Mouse (Mus musculus) left cerebral cortex, postnatal 14 days (tissue): ENCODE data around the gene Tnfrsf4. TPM values are rescaled to one million over a fixed set of nuclear protein-coding genes. Genes with fewer than 3 reads are reported as not detected.

ENCODE experiments used
- DNase-seq, 2 experiments: peaks; one replicate each; pipeline ENCODE4 v3.0.0; 2021 to 2022; ENCODE audit warnings: low spot score in 2 of 2, mixed read lengths in 1 of 2
- intact Hi-C: fragments of 180-260 bp; cut with DNase I; formaldehyde crosslinking; loops from one replicate; pipeline ENCODE4 v1.15.1; 2025
- total RNA-seq, 2 experiments: library from RNA; stranded (reverse); gene quantifications; 2 replicates each; pipeline ENCODE4 v1.2.3; 2021

Tnfrsf4 gene
- total RNA-seq, 2 experiments from 2014 or later: 0.66 to 1.2 TPM

GRCm38 (mm10) chr4:156023520-156023919 lies 9.9 kb downstream of the Tnfrsf4 start:
- intact Hi-C loops: no loop called here
- DNase-seq: no peak

GRCm38 (mm10) chr4:156024184-156024583 lies 10.5 kb downstream of the Tnfrsf4 start:
- intact Hi-C loops: no loop called here
- peak; percentile 20 to 59 for DNase-seq

GRCm38 (mm10) chr4:156026013-156026412 lies 12.4 kb downstream of the Tnfrsf4 start, which contains the start of gene Tnfrsf18:
TSS of gene Tnfrsf18 (plus strand) at chr4:156026164.
- peak; percentile 47 to 54 for DNase-seq
- intact Hi-C loops: no loop called here

GRCm38 (mm10) chr4:156028580-156028979 lies 14.9 kb downstream of the Tnfrsf4 start:
- DNase-seq: no peak
- intact Hi-C loops: no loop called here

GRCm38 (mm10) chr4:156030651-156031118 lies 17.0 kb downstream of the Tnfrsf4 start:
- intact Hi-C loops: loop anchor here (5.0 kb wide), 1 partner anchor 77 kb away; the partner anchor contains the start of gene 9430015G10Rik
- DNase-seq: no peak

- intact Hi-C loops: loop anchor here (5.0 kb wide), 1 partner anchor 76 kb away; the partner anchor contains the start of gene 9430015G10Rik
- no peak for DNase-seq
Measured at GRCm38 (mm10) chr4:156031255-156031592, 17.6 kb downstream of the Tnfrsf4 start.

- intact Hi-C loops: loop anchor here (5.0 kb wide), 1 partner anchor 76 kb away; the partner anchor contains the start of gene 9430015G10Rik
- DNase-seq: peak; percentile 80 to 84
Measured at GRCm38 (mm10) chr4:156031593-156032391, 18.1 kb downstream of the Tnfrsf4 start.

- intact Hi-C loops: loop anchor here (5.0 kb wide), 1 partner anchor 74 kb away; the partner anchor contains the start of gene 9430015G10Rik
- DNase-seq: no peak
Measured at GRCm38 (mm10) chr4:156032856-156033255, 19.2 kb downstream of the Tnfrsf4 start.

GRCm38 (mm10) chr4:156033476-156034119 lies 20.0 kb downstream of the Tnfrsf4 start:
- DNase-seq: no peak
- intact Hi-C loops: loop anchor here (5.0 kb wide), 1 partner anchor 74 kb away; the partner anchor contains the start of gene 9430015G10Rik

GRCm38 (mm10) chr4:156034301-156034700 lies 20.7 kb downstream of the Tnfrsf4 start:
- no peak for DNase-seq
- intact Hi-C loops: loop anchor here (5.0 kb wide), 1 partner anchor 73 kb away; the partner anchor contains the start of gene 9430015G10Rik

GRCm38 (mm10) chr4:156034901-156035300 lies 21.3 kb downstream of the Tnfrsf4 start:
- intact Hi-C loops: loop anchor here (5.0 kb wide), 1 partner anchor 72 kb away; the partner anchor contains the start of gene 9430015G10Rik
- no peak for DNase-seq

GRCm38 (mm10) chr4:156044754-156045153 lies 31.1 kb downstream of the Tnfrsf4 start:
- intact Hi-C loops: no loop called here
- DNase-seq: no peak

- intact Hi-C loops: no loop called here
- DNase-seq: no peak
Measured at GRCm38 (mm10) chr4:156049779-156050178, 36.1 kb downstream of the Tnfrsf4 start.

- DNase-seq: no peak
- intact Hi-C loops: no loop called here
Measured at GRCm38 (mm10) chr4:156050391-156050980, 36.8 kb downstream of the Tnfrsf4 start.

- intact Hi-C loops: no loop called here
- DNase-seq: peak in 1 of 2 experiments; percentile 17
Measured at GRCm38 (mm10) chr4:156053113-156053512, 39.5 kb downstream of the Tnfrsf4 start.

- intact Hi-C loops: no loop called here
- DNase-seq: no peak
Measured at GRCm38 (mm10) chr4:156054130-156054529, 40.5 kb downstream of the Tnfrsf4 start.

GRCm38 (mm10) chr4:156054606-156055005 lies 41.0 kb downstream of the Tnfrsf4 start:
- intact Hi-C loops: no loop called here
- DNase-seq: no peak

GRCm38 (mm10) chr4:156055173-156055572 lies 41.5 kb downstream of the Tnfrsf4 start:
- intact Hi-C loops: no loop called here
- DNase-seq: no peak

- intact Hi-C loops: no loop called here
- DNase-seq: no peak
Measured at GRCm38 (mm10) chr4:156057702-156058101, 44.1 kb downstream of the Tnfrsf4 start.

- DNase-seq: no peak
- intact Hi-C loops: no loop called here
Measured at GRCm38 (mm10) chr4:156058826-156059225, 45.2 kb downstream of the Tnfrsf4 start.
